Comparison of ENCODE assay signal across 8 mouse cellular contexts in genomic region chr1:60868333-60869277, GRCm38 (mm10). TPM values are rescaled to one million over a fixed set of nuclear protein-coding genes. Genes with fewer than 3 reads are reported as not detected.
DNase-seq lines count a peak whose midpoint lies in the region; TF ChIP-seq lines count a peak whose summit lies in the region.

No protein-coding gene starts in this region.

- H3K4me3 ChIP-seq in heart, embryonic 10.5 days: no peak overlapping the region
- H3K4me3 ChIP-seq in CH12.LX (replicated peaks in 1 of 3; ENCODE audit: low read depth in 2 of 3, low read length in 2 of 3, poor library complexity in 1 of 3): no peak overlapping the region

- dilution Hi-C loops in CH12.LX (cut with MboI; ENCODE audit: extremely low pct_ligation_motif_present, extremely low pct_unique_long_range_greater_than_20kb, low sequenced_read_pairs): no loop called here

- peak; percentile 70 for DNase-seq in heart, adult 8-10 months (ENCODE audit: low spot score)
- DNase-seq in heart, embryonic 10.5 days (ENCODE audit: low spot score): no peak
- DNase-seq in CH12.LX (ENCODE audit: extremely low read depth): peak; percentile 86
- peak; percentile 6 for DNase-seq in cerebellum, adult 9-10 months
- DNase-seq in gastrocnemius, postnatal 10 days: peak; percentile 42
- peak; percentile 74 for DNase-seq in kidney, postnatal 10 days
- DNase-seq in mesoderm, embryonic 11.5 days (ENCODE audit: low read depth, low spot score): peak; percentile 58
- DNase-seq in splenic B cell, adult 2 months (ENCODE audit: low read depth, low spot score): peak; percentile 81

- in situ Hi-C loops in CH12.LX (cut with MboI; ENCODE audit: low pct_ligation_motif_present, low pct_unique_long_range_greater_than_20kb, low sequenced_read_pairs): loop anchor here (5.0 to 25.0 kb wide), 3 partner anchors 34 to 706 kb away; no protein-coding TSS in a partner anchor

- no peak for TF ChIP-seq POLR2A in CH12.LX (IDR thresholded peaks at IDR 0.05; ENCODE audit: low read depth, low read length)

- TF ChIP-seq CTCF in CH12.LX (conservative IDR thresholded peaks at IDR 0.05 in 1 of 2, IDR thresholded peaks at IDR 0.05 in 1 of 2; ENCODE audit: low read depth in 2 of 2, low read length in 2 of 2): peak; percentile 78 to 88

- no peak overlapping the region for H3K27ac ChIP-seq in heart, embryonic 10.5 days
- H3K27ac ChIP-seq in CH12.LX (ENCODE audit: insufficient read depth, low read depth): no peak overlapping the region

- H3K27me3 ChIP-seq in heart, embryonic 10.5 days (ENCODE audit: insufficient read depth, poor library complexity, severe bottlenecking): no peaks in the 10 kb centered on the region
- H3K27me3 ChIP-seq in CH12.LX (replicated peaks): no peaks in the 10 kb centered on the region
- H3K27me3 ChIP-seq in splenic B cell, adult 2 months (ENCODE audit: control insufficient read depth, insufficient read depth, low read length, poor library complexity, severe bottlenecking): peaks cover 3% of the 10 kb centered on the region; the same call in 1 of the 2 replicates

- no peaks in the 10 kb centered on the region for H3K9me3 ChIP-seq in heart, embryonic 10.5 days
- no peaks in the 10 kb centered on the region for H3K9me3 ChIP-seq in CH12.LX (replicated peaks; ENCODE audit: low read length)

- no peak overlapping the region for H3K9ac ChIP-seq in CH12.LX (ENCODE audit: insufficient read depth, low read depth)

- no peaks in the 10 kb centered on the region for H3K36me3 ChIP-seq in heart, embryonic 10.5 days
- H3K36me3 ChIP-seq in CH12.LX (replicated peaks in 1 of 2; ENCODE audit: control insufficient read depth in 1 of 2, insufficient read depth in 1 of 2, low read length in 1 of 2): peaks cover 2 to 26% of the 10 kb centered on the region in 2 experiments
- H3K36me3 ChIP-seq in splenic B cell, adult 2 months (ENCODE audit: control insufficient read depth, insufficient read depth, low read length, poor library complexity, severe bottlenecking): no peaks in the 10 kb centered on the region

- H3K4me2 ChIP-seq in CH12.LX (ENCODE audit: insufficient read depth, low read depth, poor library complexity, severe bottlenecking): no peak overlapping the region

- peak; percentile 55 for TF ChIP-seq EP300 in CH12.LX (IDR thresholded peaks at IDR 0.05; ENCODE audit: low read length)

- 74% methylated on average over 17 of the region's 17 CpGs for WGBS in heart, embryonic 10.5 days

- H3K4me1 ChIP-seq in heart, embryonic 10.5 days: peaks cover 5% of the 10 kb centered on the region; the same call in 1 of the 2 replicates
- H3K4me1 ChIP-seq in CH12.LX (ENCODE audit: control insufficient read depth in 1 of 2, insufficient read depth in 2 of 2): peaks cover 13 to 60% of the 10 kb centered on the region in 2 experiments

- H3K79me2 ChIP-seq in CH12.LX (replicated peaks; ENCODE audit: control insufficient read depth, extremely low read depth, insufficient read depth, poor library complexity, severe bottlenecking): no peaks in the 10 kb centered on the region; the same call in 1 of the 2 replicates

- TF ChIP-seq RAD21 in CH12.LX (IDR thresholded peaks at IDR 0.05; ENCODE audit: low read depth, low read length): peak; percentile 80

TF ChIP-seq in CH12.LX, 34 proteins besides CTCF, POLR2A, EP300 and RAD21:
- TF ChIP-seq MAX (IDR thresholded peaks at IDR 0.05; ENCODE audit: low read length) (peak; percentile 65), ELF1 (IDR thresholded peaks at IDR 0.05; ENCODE audit: low read depth, low read length) (0 out of 2 replicates have a peak, but pooled peaks have one; percentile 36), TCF12 (IDR thresholded peaks at IDR 0.05; ENCODE audit: low read depth, low read length) (peak; percentile 38; the same call in 1 of the 2 replicates), E2F4 (IDR thresholded peaks at IDR 0.05; ENCODE audit: insufficient replicate concordance, low read depth, low read length) (no peak), BHLHE40 (IDR thresholded peaks at IDR 0.05; ENCODE audit: low read depth, low read length) (peak; percentile 35; the same call in 1 of the 2 replicates), JUND (conservative IDR thresholded peaks at IDR 0.05; ENCODE audit: low read depth, low read length) (peak; percentile 67), RCOR1 (conservative IDR thresholded peaks at IDR 0.05; ENCODE audit: low read depth, low read length) (0 out of 2 replicates have a peak, but pooled peaks have one; percentile 46), HCFC1 (IDR thresholded peaks at IDR 0.05; ENCODE audit: low read depth, low read length) (peak; percentile 51; the same call in 1 of the 2 replicates), CHD2 (IDR thresholded peaks at IDR 0.05; ENCODE audit: low read length) (peak; percentile 51; the same call in 1 of the 2 replicates), USF2 (conservative IDR thresholded peaks at IDR 0.05; ENCODE audit: low read depth, low read length) (no peak), POLR2AphosphoS2 (IDR thresholded peaks at IDR 0.05; ENCODE audit: low read depth, low read length) (no peak), NELFE (IDR thresholded peaks at IDR 0.05; ENCODE audit: low read depth, low read length) (peak; percentile 53; the same call in 1 of the 2 replicates), MAFK (IDR thresholded peaks at IDR 0.05; ENCODE audit: insufficient replicate concordance, low read length) (peak; percentile 72), IRF4 (IDR thresholded peaks at IDR 0.05; ENCODE audit: low read depth, low read length) (peak; percentile 60), UBTF (IDR thresholded peaks at IDR 0.05; ENCODE audit: low read depth, low read length) (no peak), MXI1 (IDR thresholded peaks at IDR 0.05; ENCODE audit: low read depth, low read length) (0 out of 2 replicates have a peak, but pooled peaks have one; percentile 36), ZKSCAN1 (IDR thresholded peaks at IDR 0.05; ENCODE audit: borderline replicate concordance, low read depth, low read length) (no peak), TBP (conservative IDR thresholded peaks at IDR 0.05; ENCODE audit: low read depth, low read length) (no peak), NRF1 (IDR thresholded peaks at IDR 0.05; ENCODE audit: low read depth, low read length) (no peak), CHD1 (IDR thresholded peaks at IDR 0.05; ENCODE audit: low read depth, low read length) (peak; percentile 72; the same call in 1 of the 2 replicates), USF1 (IDR thresholded peaks at IDR 0.05; ENCODE audit: low read depth, low read length) (no peak), SMC3 (IDR thresholded peaks at IDR 0.05; ENCODE audit: low read depth, low read length) (peak; percentile 88), ZMIZ1 (IDR thresholded peaks at IDR 0.05; ENCODE audit: low read depth, low read length) (0 out of 2 replicates have a peak, but pooled peaks have one; percentile 25), SIN3A (IDR thresholded peaks at IDR 0.05; ENCODE audit: low read length) (peak; percentile 41; the same call in 1 of the 2 replicates), ETS1 (conservative IDR thresholded peaks at IDR 0.05; ENCODE audit: low read depth, low read length) (peak; percentile 14; the same call in 1 of the 2 replicates), JUN (IDR thresholded peaks at IDR 0.05; ENCODE audit: insufficient read depth, low read depth, low read length) (0 out of 2 replicates have a peak, but pooled peaks have one; percentile 9), MEF2A (IDR thresholded peaks at IDR 0.05; ENCODE audit: borderline replicate concordance, low read depth, low read length) (peak; percentile 72; the same call in 1 of the 2 replicates), MAZ (IDR thresholded peaks at IDR 0.05; ENCODE audit: low read depth, low read length) (0 out of 2 replicates have a peak, but pooled peaks have one; percentile 50), GABPA (IDR thresholded peaks at IDR 0.05; ENCODE audit: insufficient replicate concordance, low read depth, low read length) (no peak), ZNF384 (IDR thresholded peaks at IDR 0.05; ENCODE audit: low read depth, low read length) (no peak), PAX5 (IDR thresholded peaks at IDR 0.05; ENCODE audit: low read length) (no peak), KAT2A (IDR thresholded peaks at IDR 0.05; ENCODE audit: insufficient replicate concordance, low read length) (0 out of 2 replicates have a peak, but pooled peaks have one; percentile 48), ZC3H11A (IDR thresholded peaks at IDR 0.05; ENCODE audit: low read depth, low read length) (peak; percentile 39; the same call in 1 of the 2 replicates), MYC (IDR thresholded peaks at IDR 0.05; ENCODE audit: low read depth, low read length) (peak; percentile 72; the same call in 1 of the 2 replicates)
TF ChIP-seq in CH12.LX: peak in this region for 23.

RNA-seq across cellular contexts. Expression of gene Ctla4, which starts 18.2 kb away (rescaled TPM):
- 1 to 10 TPM in 3 of 4 experiments, under 1 TPM in 1; 0.95 to 2.5 (median 1.5) TPM for total RNA-seq in heart, adult 8-10 months (2022)
- not detected in 2 replicates for polyA plus RNA-seq in heart, embryonic 10.5 days (2016; fragmentation: Nextera tagmentation; extraction: Ambion mirVana)
- total RNA-seq in CH12.LX (2012; rRNA removed) (27.4 and 54.7 TPM in 2 replicates), CH12.LX (2014; rRNA removed) (49.8 and 53.7 TPM in 2 replicates)
- polyA plus RNA-seq in CH12.LX (2012; ENCODE audit: insufficient read length, low read depth): 11.6 and 13.1 TPM in 2 replicates
- total RNA-seq in gastrocnemius, postnatal 10 days (2021): not detected

Comparison
In these comparisons a context has a peak if more than half of its experiments do, and no peak if none do; other contexts are left out.
1. RNA of gene Ctla4, which starts 18.2 kb away (total RNA-seq): 27.4 to 54.7 TPM in CH12.LX; 0.95 to 2.5 TPM in heart, adult 8-10 months and not detected in gastrocnemius, postnatal 10 days; every median in the first group is over 4 times any median in the second.